Mouse (Mus musculus): ENCODE measurements around the gene Tppp3. TPM values are rescaled to one million over a fixed set of nuclear protein-coding genes. Genes with fewer than 3 reads are reported as not detected.

Tppp3 gene
- 14.4 and 19.0 TPM in 2 replicates for polyA plus RNA-seq (2011; ENCODE audit: insufficient read depth, insufficient read length, low read depth, missing spikeins)

- H3K4me3 ChIP-seq (ENCODE audit: low read depth, low read length) = peak within 1 kb of the TSS; percentile 50
- peaks cover 5% of the 10 kb centered on the region for H3K4me1 ChIP-seq (ENCODE audit: control insufficient read depth, insufficient read depth, low read length)
- H3K9me3 ChIP-seq (replicated peaks; ENCODE audit: control insufficient read depth, insufficient read depth, low read length, poor library complexity, severe bottlenecking) = no peaks in the 10 kb centered on the region
- peak within 1 kb of the TSS; percentile 17 for H3K9ac ChIP-seq (ENCODE audit: low read depth, poor library complexity, severe bottlenecking)
- TF ChIP-seq CTCF (IDR thresholded peaks at IDR 0.05; ENCODE audit: low read depth, low read length) (peak; percentile 32), POLR2A (IDR thresholded peaks at IDR 0.05; ENCODE audit: insufficient read depth, low read length) (no peak), EP300 (IDR thresholded peaks at IDR 0.05; ENCODE audit: insufficient read depth, low read depth, low read length) (0 out of 2 replicates have a peak, but pooled peaks have one; percentile 36)
- no peaks in the 10 kb centered on the region for H3K36me3 ChIP-seq (ENCODE audit: control insufficient read depth, insufficient read depth, low read length, poor library complexity, severe bottlenecking)
- no peak within 1 kb of the TSS for H3K27ac ChIP-seq (ENCODE audit: insufficient read depth, low read length)
- H3K27me3 ChIP-seq (ENCODE audit: control insufficient read depth, insufficient read depth, low read length, poor library complexity, severe bottlenecking) = no peaks in the 10 kb centered on the region
Measured at GRCm38 (mm10) chr8:105471314-105472015, at the start of gene Tppp3. Gene Tppp3 (minus strand): TSS chr8:105471526.

GRCm38 (mm10) chr8:105521061-105521460, 49.7 kb upstream of the Tppp3 start:
- no peaks in the 10 kb centered on the region for H3K4me1 ChIP-seq (ENCODE audit: control insufficient read depth, insufficient read depth, low read length)
- H3K4me3 ChIP-seq (ENCODE audit: low read depth, low read length) = no peak overlapping the region
- H3K36me3 ChIP-seq (ENCODE audit: control insufficient read depth, insufficient read depth, low read length, poor library complexity, severe bottlenecking) = no peaks in the 10 kb centered on the region
- no peak overlapping the region for H3K9ac ChIP-seq (ENCODE audit: low read depth, poor library complexity, severe bottlenecking)
- H3K9me3 ChIP-seq (replicated peaks; ENCODE audit: control insufficient read depth, insufficient read depth, low read length, poor library complexity, severe bottlenecking) = no peaks in the 10 kb centered on the region
- no peak overlapping the region for H3K27ac ChIP-seq (ENCODE audit: insufficient read depth, low read length)
- TF ChIP-seq EP300 (IDR thresholded peaks at IDR 0.05; ENCODE audit: insufficient read depth, low read depth, low read length) (no peak), POLR2A (IDR thresholded peaks at IDR 0.05; ENCODE audit: insufficient read depth, low read length) (no peak), CTCF (IDR thresholded peaks at IDR 0.05; ENCODE audit: low read depth, low read length) (no peak)
- no peaks in the 10 kb centered on the region; the same call in 1 of the 2 replicates for H3K27me3 ChIP-seq (ENCODE audit: control insufficient read depth, insufficient read depth, low read length, poor library complexity, severe bottlenecking)

GRCm38 (mm10) chr8:105520521-105520920, 49.2 kb upstream of the Tppp3 start:
- TF ChIP-seq CTCF (IDR thresholded peaks at IDR 0.05; ENCODE audit: low read depth, low read length) (no peak), EP300 (IDR thresholded peaks at IDR 0.05; ENCODE audit: insufficient read depth, low read depth, low read length) (no peak), POLR2A (IDR thresholded peaks at IDR 0.05; ENCODE audit: insufficient read depth, low read length) (no peak)
- Histone ChIP-seq H3K9me3 (replicated peaks; ENCODE audit: control insufficient read depth, insufficient read depth, low read length, poor library complexity, severe bottlenecking) (no peaks in the 10 kb centered on the region), H3K36me3 (ENCODE audit: control insufficient read depth, insufficient read depth, low read length, poor library complexity, severe bottlenecking) (no peaks in the 10 kb centered on the region), H3K27me3 (ENCODE audit: control insufficient read depth, insufficient read depth, low read length, poor library complexity, severe bottlenecking) (no peaks in the 10 kb centered on the region; the same call in 1 of the 2 replicates), H3K27ac (ENCODE audit: insufficient read depth, low read length) (no peak overlapping the region), H3K4me3 (ENCODE audit: low read depth, low read length) (no peak overlapping the region), H3K9ac (ENCODE audit: low read depth, poor library complexity, severe bottlenecking) (no peak overlapping the region), H3K4me1 (ENCODE audit: control insufficient read depth, insufficient read depth, low read length) (no peaks in the 10 kb centered on the region)

GRCm38 (mm10) chr8:105519591-105519990, 48.3 kb upstream of the Tppp3 start:
- Histone ChIP-seq H3K4me1 (ENCODE audit: control insufficient read depth, insufficient read depth, low read length) (peaks cover 1% of the 10 kb centered on the region), H3K4me3 (ENCODE audit: low read depth, low read length) (no peak overlapping the region), H3K9ac (ENCODE audit: low read depth, poor library complexity, severe bottlenecking) (peak overlapping the region; percentile 46), H3K27me3 (ENCODE audit: control insufficient read depth, insufficient read depth, low read length, poor library complexity, severe bottlenecking) (no peaks in the 10 kb centered on the region; the same call in 1 of the 2 replicates), H3K36me3 (ENCODE audit: control insufficient read depth, insufficient read depth, low read length, poor library complexity, severe bottlenecking) (no peaks in the 10 kb centered on the region), H3K9me3 (replicated peaks; ENCODE audit: control insufficient read depth, insufficient read depth, low read length, poor library complexity, severe bottlenecking) (no peaks in the 10 kb centered on the region), H3K27ac (ENCODE audit: insufficient read depth, low read length) (no peak overlapping the region)
- no peak for TF ChIP-seq EP300 (IDR thresholded peaks at IDR 0.05; ENCODE audit: insufficient read depth, low read depth, low read length)
- TF ChIP-seq CTCF (IDR thresholded peaks at IDR 0.05; ENCODE audit: low read depth, low read length) = no peak
- no peak for TF ChIP-seq POLR2A (IDR thresholded peaks at IDR 0.05; ENCODE audit: insufficient read depth, low read length)

GRCm38 (mm10) chr8:105518436-105519313, 47.3 kb upstream of the Tppp3 start, which contains the start of gene Hsd11b2:
Gene Hsd11b2 (plus strand): TSS chr8:105518755.
- TF ChIP-seq CTCF (IDR thresholded peaks at IDR 0.05; ENCODE audit: low read depth, low read length) = no peak
- TF ChIP-seq POLR2A (IDR thresholded peaks at IDR 0.05; ENCODE audit: insufficient read depth, low read length) = no peak
- no peak for TF ChIP-seq EP300 (IDR thresholded peaks at IDR 0.05; ENCODE audit: insufficient read depth, low read depth, low read length)
- peak within 1 kb of the TSS; percentile 59 for H3K4me3 ChIP-seq (ENCODE audit: low read depth, low read length)
- no peaks in the 10 kb centered on the region for H3K9me3 ChIP-seq (replicated peaks; ENCODE audit: control insufficient read depth, insufficient read depth, low read length, poor library complexity, severe bottlenecking)
- peak within 1 kb of the TSS; percentile 46 for H3K9ac ChIP-seq (ENCODE audit: low read depth, poor library complexity, severe bottlenecking)
- H3K27me3 ChIP-seq (ENCODE audit: control insufficient read depth, insufficient read depth, low read length, poor library complexity, severe bottlenecking) = no peaks in the 10 kb centered on the region; the same call in 1 of the 2 replicates
- H3K36me3 ChIP-seq (ENCODE audit: control insufficient read depth, insufficient read depth, low read length, poor library complexity, severe bottlenecking) = no peaks in the 10 kb centered on the region
- H3K4me1 ChIP-seq (ENCODE audit: control insufficient read depth, insufficient read depth, low read length) = peaks cover 2% of the 10 kb centered on the region
- H3K27ac ChIP-seq (ENCODE audit: insufficient read depth, low read length) = no peak within 1 kb of the TSS
